Mouse (Mus musculus) CD4-positive, CD25-positive, alpha-beta regulatory T cell, adult 2 months (primary cell): Measurements from ENCODE around the gene Zfp281.

Source experiments
- DNase-seq: peaks from one replicate; pipeline ENCODE4 v3.0.0-alpha.2; 2012; ENCODE audit warnings: low read depth, low spot score

Zfp281 gene

GRCm38 (mm10) chr1:136624146-136625018 is at the start of gene Zfp281:
Gene Zfp281 (plus strand): TSS chr1:136624901.
- DNase-seq = peak; percentile 97

GRCm38 (mm10) chr1:136577890-136578663 is 46.6 kb upstream of the Zfp281 start:
- peak; percentile 22 for DNase-seq

GRCm38 (mm10) chr1:136579360-136579759 is 45.3 kb upstream of the Zfp281 start:
- peak; percentile 71 for DNase-seq

- DNase-seq = peak; percentile 61
Measured at GRCm38 (mm10) chr1:136580266-136580665, 44.4 kb upstream of the Zfp281 start.

- peak; percentile 53 for DNase-seq
Measured at GRCm38 (mm10) chr1:136581841-136582240, 42.9 kb upstream of the Zfp281 start.

- no peak for DNase-seq
Measured at GRCm38 (mm10) chr1:136587761-136588405, 36.8 kb upstream of the Zfp281 start.

GRCm38 (mm10) chr1:136588908-136589307 is 35.8 kb upstream of the Zfp281 start:
- DNase-seq = no peak

- DNase-seq = no peak
Measured at GRCm38 (mm10) chr1:136592741-136593140, 32.0 kb upstream of the Zfp281 start.

- no peak for DNase-seq
Measured at GRCm38 (mm10) chr1:136594235-136594850, 30.4 kb upstream of the Zfp281 start.

- DNase-seq = no peak
Measured at GRCm38 (mm10) chr1:136596821-136597220, 27.9 kb upstream of the Zfp281 start.

- no peak for DNase-seq
Measured at GRCm38 (mm10) chr1:136598286-136598685, 26.4 kb upstream of the Zfp281 start.

- DNase-seq = no peak
Measured at GRCm38 (mm10) chr1:136600067-136600466, 24.6 kb upstream of the Zfp281 start.

- peak; percentile 72 for DNase-seq
Measured at GRCm38 (mm10) chr1:136600647-136601345, 23.9 kb upstream of the Zfp281 start.

- DNase-seq = peak; percentile 43
Measured at GRCm38 (mm10) chr1:136601346-136601888, 23.3 kb upstream of the Zfp281 start.

- no peak for DNase-seq
Measured at GRCm38 (mm10) chr1:136602303-136602702, 22.4 kb upstream of the Zfp281 start.

- DNase-seq = no peak
Measured at GRCm38 (mm10) chr1:136604190-136604589, 20.5 kb upstream of the Zfp281 start.

GRCm38 (mm10) chr1:136605790-136606189 is 18.9 kb upstream of the Zfp281 start:
- DNase-seq = no peak

- DNase-seq = no peak
Measured at GRCm38 (mm10) chr1:136606278-136606677, 18.4 kb upstream of the Zfp281 start.

GRCm38 (mm10) chr1:136608339-136609261 is 16.1 kb upstream of the Zfp281 start:
- peak; percentile 79 for DNase-seq

- DNase-seq = no peak
Measured at GRCm38 (mm10) chr1:136611803-136612202, 12.9 kb upstream of the Zfp281 start.
